In the genomic region with DNA sequence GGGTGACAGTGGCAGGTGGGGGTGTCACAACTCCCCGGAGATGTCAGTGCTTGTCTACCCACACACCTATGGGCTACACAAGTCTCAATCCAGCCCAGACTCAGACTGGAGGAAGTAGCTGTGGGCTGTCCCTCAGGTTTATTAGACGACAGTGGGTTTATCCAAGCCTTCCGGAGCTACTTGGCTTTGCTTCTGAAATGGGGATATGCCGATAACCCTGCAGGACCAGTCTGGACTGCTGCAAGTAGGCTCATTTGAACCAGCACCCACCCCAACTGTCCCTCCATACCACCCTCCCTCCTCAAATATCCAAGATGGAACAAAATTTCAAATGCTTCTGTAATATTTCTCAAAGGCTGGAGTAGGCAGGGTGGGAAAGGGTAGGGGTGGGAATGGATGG, we compare ENCODE assay signal across 11 mouse cellular contexts. TPM values are rescaled to one million over a fixed set of nuclear protein-coding genes. Genes with fewer than 3 reads are reported as not detected.
DNase-seq lines count a peak whose midpoint lies in the region; ATAC-seq and TF ChIP-seq lines count a peak whose summit lies in the region.
"Had no signal": no experiment of that assay in that cellular context is flagged by ENCODE, and none has a peak within 500 bp of the region (broad histone marks: within the 10 kb centered on the region; RNA-seq: fewer than 3 reads in every experiment).

No protein-coding gene starts in this region.

- peak overlapping the region; percentile 92 for H3K27ac ChIP-seq in cerebellum, adult 2 months (ENCODE audit: insufficient read depth, low read length)
- peak overlapping the region; percentile 80 for H3K27ac ChIP-seq in kidney, adult 2 months (ENCODE audit: insufficient read depth, low read depth, low read length)
- no peak overlapping the region; the same call in 1 of the 2 replicates for H3K27ac ChIP-seq in lung, embryonic 14.5 days (ENCODE audit: low read depth)

- 14% methylated on average over 4 of the region's 4 CpGs for WGBS in cerebellum, adult 2 months
- 50% methylated on average over 4 of the region's 4 CpGs for WGBS in kidney, adult 2 months
- WGBS in lung, embryonic 14.5 days = 52% methylated on average over 4 of the region's 4 CpGs

- H3K4me2 ChIP-seq in lung, embryonic 14.5 days = no peak overlapping the region
- H3K4me2 ChIP-seq: midbrain, embryonic 13.5 days had no signal

- H3K4me3 ChIP-seq in cerebellum, adult 2 months (replicated peaks; ENCODE audit: insufficient read depth, low read depth, low read length) = no peak overlapping the region
- no peak overlapping the region for H3K4me3 ChIP-seq in kidney, adult 2 months (ENCODE audit: insufficient read depth, low read depth, low read length)
- no peak overlapping the region for H3K4me3 ChIP-seq in lung, embryonic 14.5 days (ENCODE audit: low read depth, low read length)
- H3K4me3 ChIP-seq: midbrain, embryonic 13.5 days had no signal

- H3K36me3 ChIP-seq in kidney, adult 2 months (ENCODE audit: control insufficient read depth, insufficient read depth, low read length) = no peaks in the 10 kb centered on the region
- no peaks in the 10 kb centered on the region for H3K36me3 ChIP-seq in lung, embryonic 14.5 days (ENCODE audit: insufficient read depth)
- H3K36me3 ChIP-seq: midbrain, embryonic 13.5 days had no signal

- no peak overlapping the region for H3K9ac ChIP-seq in lung, embryonic 14.5 days
- H3K9ac ChIP-seq: midbrain, embryonic 13.5 days had no signal

- ATAC-seq in lung, embryonic 14.5 days (ENCODE audit: insufficient read depth) = peak; percentile 13; the same call in 1 of the 2 replicates
- ATAC-seq in megakaryocyte, adult 5-6 weeks (ENCODE audit: poor library complexity, severe bottlenecking) = peak; percentile 43
- ATAC-seq: forebrain, embryonic 16.5 days; midbrain, embryonic 13.5 days had no signal

- H3K4me1 ChIP-seq in cerebellum, adult 2 months (ENCODE audit: control insufficient read depth, insufficient read depth, low read length) = peaks cover 65% of the 10 kb centered on the region
- H3K4me1 ChIP-seq in kidney, adult 2 months (ENCODE audit: control insufficient read depth, insufficient read depth, low read length) = peaks cover 12% of the 10 kb centered on the region; the same call in 1 of the 2 replicates
- H3K4me1 ChIP-seq in lung, embryonic 14.5 days (ENCODE audit: insufficient read depth) = peaks cover 29% of the 10 kb centered on the region

- no peaks in the 10 kb centered on the region for H3K9me3 ChIP-seq in lung, embryonic 14.5 days (ENCODE audit: low read depth, low read length)
- H3K9me3 ChIP-seq: midbrain, embryonic 13.5 days had no signal

- no peak for TF ChIP-seq POLR2A in cerebellum, adult 2 months (IDR thresholded peaks at IDR 0.05; ENCODE audit: borderline replicate concordance, insufficient read depth, low read length)
- TF ChIP-seq POLR2A in kidney, adult 2 months (IDR thresholded peaks at IDR 0.05; ENCODE audit: low read depth, low read length) = no peak

- no peak for TF ChIP-seq CTCF in cerebellum, adult 2 months (IDR thresholded peaks at IDR 0.05; ENCODE audit: borderline replicate concordance, insufficient read depth, low read depth, low read length)
- TF ChIP-seq CTCF in kidney, adult 2 months (conservative IDR thresholded peaks at IDR 0.05; ENCODE audit: insufficient read depth, insufficient read length, low read depth, low read length) = no peak
- TF ChIP-seq CTCF in lung, embryonic 14.5 days (IDR thresholded peaks at IDR 0.05; ENCODE audit: low read depth) = no peak

- H3K27me3 ChIP-seq in cerebellum, adult 2 months (ENCODE audit: control insufficient read depth, insufficient read depth, low read length) = no peaks in the 10 kb centered on the region
- H3K27me3 ChIP-seq in kidney, adult 2 months (replicated peaks; ENCODE audit: control insufficient read depth, insufficient read depth, low read length) = no peaks in the 10 kb centered on the region
- H3K27me3 ChIP-seq in lung, embryonic 14.5 days (ENCODE audit: insufficient read depth, low read length) = no peaks in the 10 kb centered on the region

- no peak for DNase-seq in cerebellum, adult 2 months
- no peak for DNase-seq in cerebellum, postnatal 36 days
- no peak for DNase-seq in kidney, adult 2 months
- no peak for DNase-seq in kidney, adult 11 months
- no peak for DNase-seq in lung, embryonic 14.5 days
- no peak for DNase-seq in lung, postnatal 4 days
- DNase-seq in layer of hippocampus, adult 9-11 months = no peak
- DNase-seq: embryo, embryonic 11 days had no signal

RNA-seq across cellular contexts. Expression of gene Bcdin3d, which starts 23.8 kb away (rescaled TPM):
- 11.6 and 12.4 TPM in 2 replicates for polyA plus RNA-seq in cerebellum, adult 2 months (2012; rRNA removed)
- 5.8 and 7.0 TPM in 2 replicates for polyA plus RNA-seq in kidney, adult 2 months (2012; rRNA removed)
- polyA plus RNA-seq in lung, embryonic 14.5 days (2014; fragmentation: Nextera tagmentation; extraction: Ambion mirVana) = 13.2 and 16.1 TPM in 2 replicates
- total RNA-seq in megakaryocyte, adult 5-6 weeks (2015) = 8.2 and 9.8 TPM in 2 replicates
- total RNA-seq in megakaryocyte, adult 5-6 weeks (2017) = 3.6 and 4.6 TPM in 2 replicates

RNA-seq across cellular contexts. Expression of gene Faim2, which starts 29.6 kb away (rescaled TPM):
- polyA plus RNA-seq in cerebellum, adult 2 months (2012; rRNA removed) = 241 and 263 TPM in 2 replicates
- polyA plus RNA-seq in kidney, adult 2 months (2012; rRNA removed) = 0.43 and 1.3 TPM in 2 replicates
- polyA plus RNA-seq in lung, embryonic 14.5 days (2014; fragmentation: Nextera tagmentation; extraction: Ambion mirVana) = 1.4 and 1.5 TPM in 2 replicates
- total RNA-seq in megakaryocyte, adult 5-6 weeks (2015) = 0.04 TPM in 1 of 2 replicates, not detected in the other
- 0.49 TPM in 1 of 2 replicates, not detected in the other for total RNA-seq in megakaryocyte, adult 5-6 weeks (2017)

RNA-seq across cellular contexts. Expression of gene Nckap5l, which starts 40.8 kb away (rescaled TPM):
- 12.3 TPM in 2 replicates for polyA plus RNA-seq in cerebellum, adult 2 months (2012; rRNA removed)
- polyA plus RNA-seq in kidney, adult 2 months (2012; rRNA removed) = 3.1 and 3.9 TPM in 2 replicates
- polyA plus RNA-seq in lung, embryonic 14.5 days (2014; fragmentation: Nextera tagmentation; extraction: Ambion mirVana) = 11.0 and 14.4 TPM in 2 replicates
- 0.84 and 4.0 TPM in 2 replicates for total RNA-seq in megakaryocyte, adult 5-6 weeks (2015)
- 0.73 TPM in 1 of 2 replicates, not detected in the other for total RNA-seq in megakaryocyte, adult 5-6 weeks (2017)

Comparison
In these comparisons a context has a peak if more than half of its experiments do, and no peak if none do; other contexts are left out.
1. RNA of gene Faim2, which starts 29.6 kb away (polyA plus RNA-seq): 241 to 263 TPM in cerebellum, adult 2 months; 1.4 to 1.5 TPM in lung, embryonic 14.5 days and 0.43 to 1.3 TPM in kidney, adult 2 months; every median in the first group is over 10 times any median in the second.